Mouse (Mus musculus) brain, embryonic 14.5 days (tissue): ENCODE measurements around the gene Pard3b.

ENCODE experiments used
- CTCF ChIP-seq: fragments of 200-500 bp; IDR thresholded peaks from 2 replicates; pipeline ENCODE4 v1.5.1; 2012; ENCODE audit warnings: inconsistent platforms, mild to moderate bottlenecking, moderate library complexity, borderline replicate concordance; ENCODE audit not compliant: insufficient read depth, insufficient read length; ENCODE audit errors: extremely low read depth
- POLR2A ChIP-seq: fragments of 200-500 bp; IDR thresholded peaks from 2 replicates; pipeline ENCODE4 v1.6.1; 2012; ENCODE audit warnings: mild to moderate bottlenecking, inconsistent platforms, borderline replicate concordance; ENCODE audit not compliant: poor library complexity, insufficient read depth, insufficient read length, severe bottlenecking; ENCODE audit errors: extremely low read depth

- TF ChIP-seq CTCF (no peak), POLR2A (no peak)
Measured at GRCm38 (mm10) chr1:62234039-62234438, 595.4 kb downstream of the Pard3b start.
